Mouse (Mus musculus) hindlimb bud, embryonic 11.5 days (tissue): Measurements from ENCODE around the gene Sfmbt1.
"Not testable (repeated sequence)": the region's sequence is repeated elsewhere in the genome, so short reads cannot be mapped to it uniquely, and the experiment has no call there.

ENCODE experiments used
- DNase-seq: peaks from one replicate; pipeline ENCODE4 v3.0.0-alpha.2; 2012; ENCODE audit warnings: low read depth, low spot score; ENCODE audit errors: extremely low spot score

The Sfmbt1 gene

GRCm38 (mm10) chr14:30716051-30716952, 1.7 kb downstream of the Sfmbt1 start:
- DNase-seq = no peak

GRCm38 (mm10) chr14:30716953-30717285, 2.3 kb downstream of the Sfmbt1 start:
- DNase-seq = no peak

- DNase-seq = not testable (repeated sequence)
Measured at GRCm38 (mm10) chr14:30718696-30719095, 4.0 kb downstream of the Sfmbt1 start.

- no peak for DNase-seq
Measured at GRCm38 (mm10) chr14:30719514-30719913, 4.9 kb downstream of the Sfmbt1 start.

GRCm38 (mm10) chr14:30721850-30722249, 7.2 kb downstream of the Sfmbt1 start:
- no peak for DNase-seq

GRCm38 (mm10) chr14:30722406-30722805, 7.8 kb downstream of the Sfmbt1 start:
- no peak for DNase-seq

- DNase-seq = no peak
Measured at GRCm38 (mm10) chr14:30731896-30732295, 17.2 kb downstream of the Sfmbt1 start.

- no peak for DNase-seq
Measured at GRCm38 (mm10) chr14:30734665-30735064, 20.0 kb downstream of the Sfmbt1 start.

GRCm38 (mm10) chr14:30735810-30736209, 21.2 kb downstream of the Sfmbt1 start:
- no peak for DNase-seq

GRCm38 (mm10) chr14:30736413-30736812, 21.8 kb downstream of the Sfmbt1 start:
- DNase-seq = no peak

GRCm38 (mm10) chr14:30743891-30744290, 29.2 kb downstream of the Sfmbt1 start:
- DNase-seq = no peak

- no peak for DNase-seq
Measured at GRCm38 (mm10) chr14:30746160-30746559, 31.5 kb downstream of the Sfmbt1 start.

GRCm38 (mm10) chr14:30757239-30757638, 42.6 kb downstream of the Sfmbt1 start:
- no peak for DNase-seq

GRCm38 (mm10) chr14:30761211-30761610, 46.6 kb downstream of the Sfmbt1 start:
- DNase-seq = no peak

- no peak for DNase-seq
Measured at GRCm38 (mm10) chr14:30762131-30762903, 47.7 kb downstream of the Sfmbt1 start.

- DNase-seq = no peak
Measured at GRCm38 (mm10) chr14:30762904-30763568, 48.4 kb downstream of the Sfmbt1 start.

- no peak for DNase-seq
Measured at GRCm38 (mm10) chr14:30784614-30785013, 70.0 kb downstream of the Sfmbt1 start.

- DNase-seq = no peak
Measured at GRCm38 (mm10) chr14:30789471-30789870, 74.8 kb downstream of the Sfmbt1 start.

- DNase-seq = no peak
Measured at GRCm38 (mm10) chr14:30792871-30793270, 78.2 kb downstream of the Sfmbt1 start.

GRCm38 (mm10) chr14:30801756-30802155, 87.1 kb downstream of the Sfmbt1 start:
- no peak for DNase-seq

- DNase-seq = no peak
Measured at GRCm38 (mm10) chr14:30821136-30821535, 106.5 kb downstream of the Sfmbt1 start.
